Mouse (Mus musculus) left cerebral cortex, postnatal 4 days (tissue): ENCODE measurements around the gene Tubb4a. TPM values are rescaled to one million over a fixed set of nuclear protein-coding genes. Genes with fewer than 3 reads are reported as not detected.

ENCODE experiments used
- DNase-seq: peaks from one replicate; pipeline ENCODE4 v3.0.0-alpha.2; 2022
- intact Hi-C: fragments of 180-260 bp; cut with DNase I; formaldehyde crosslinking; loops from one replicate; pipeline ENCODE4 v1.15.1; 2025
- total RNA-seq, 2 experiments: library from RNA; stranded (reverse); gene quantifications; 2 replicates each; pipeline ENCODE4 v1.2.3; 2021

The Tubb4a gene
- total RNA-seq, 2 experiments from 2014 or later, result 308 to 337 TPM

- intact Hi-C loops, result no loop called here
- no peak for DNase-seq
Measured at GRCm38 (mm10) chr17:57104496-57104895, 16.9 kb upstream of the Tubb4a start.

- intact Hi-C loops, result no loop called here
- no peak for DNase-seq
Measured at GRCm38 (mm10) chr17:57102276-57102675, 14.7 kb upstream of the Tubb4a start.

- peak; percentile 30 for DNase-seq
- intact Hi-C loops, result loop anchor here (5.0 to 10.0 kb wide), 2 partner anchors 68 to 235 kb away; no protein-coding TSS in a partner anchor
Measured at GRCm38 (mm10) chr17:57099629-57100325, 12.2 kb upstream of the Tubb4a start.

GRCm38 (mm10) chr17:57098321-57098720 is 10.7 kb upstream of the Tubb4a start:
- intact Hi-C loops, result loop anchor here (5.0 to 10.0 kb wide), 2 partner anchors 69 to 236 kb away; no protein-coding TSS in a partner anchor
- DNase-seq, result no peak

- DNase-seq, result peak; percentile 87
- intact Hi-C loops, result loop anchor here (5.0 to 10.0 kb wide), 2 partner anchors 71 to 238 kb away; no protein-coding TSS in a partner anchor
Measured at GRCm38 (mm10) chr17:57096623-57096920, 9.0 kb upstream of the Tubb4a start.

GRCm38 (mm10) chr17:57095855-57096622 is 8.5 kb upstream of the Tubb4a start:
- DNase-seq, result no peak
- intact Hi-C loops, result loop anchor here (5.0 to 10.0 kb wide), 2 partner anchors 71 to 239 kb away; no protein-coding TSS in a partner anchor

- DNase-seq, result no peak
- intact Hi-C loops, result loop anchor here (10.0 kb wide), 1 partner anchor 241 kb away; no protein-coding TSS in a partner anchor
Measured at GRCm38 (mm10) chr17:57094222-57094621, 6.6 kb upstream of the Tubb4a start.

GRCm38 (mm10) chr17:57085970-57086757 is 1.4 kb downstream of the Tubb4a start:
- peak; percentile 72 for DNase-seq
- intact Hi-C loops, result no loop called here

- DNase-seq, result no peak
- intact Hi-C loops, result no loop called here
Measured at GRCm38 (mm10) chr17:57082481-57082880, 5.1 kb downstream of the Tubb4a start.

- intact Hi-C loops, result no loop called here
- DNase-seq, result no peak
Measured at GRCm38 (mm10) chr17:57081234-57081842, 6.2 kb downstream of the Tubb4a start.

- DNase-seq, result no peak
- intact Hi-C loops, result no loop called here
Measured at GRCm38 (mm10) chr17:57079919-57080318, 7.7 kb downstream of the Tubb4a start.

GRCm38 (mm10) chr17:57078336-57078735 is 9.2 kb downstream of the Tubb4a start, which contains the start of gene Dennd1c:
Gene Dennd1c, minus strand, starts transcription at chr17:57078514.
- DNase-seq, result no peak
- intact Hi-C loops, result no loop called here

- no peak for DNase-seq
- intact Hi-C loops, result no loop called here
Measured at GRCm38 (mm10) chr17:57076916-57077315, 10.7 kb downstream of the Tubb4a start.

- peak; percentile 14 for DNase-seq
- intact Hi-C loops, result no loop called here
Measured at GRCm38 (mm10) chr17:57070699-57071098, 16.9 kb downstream of the Tubb4a start.

- no peak for DNase-seq
- intact Hi-C loops, result no loop called here
Measured at GRCm38 (mm10) chr17:57070272-57070671, 17.3 kb downstream of the Tubb4a start.

GRCm38 (mm10) chr17:57066908-57067307 is 20.7 kb downstream of the Tubb4a start:
- no peak for DNase-seq
- intact Hi-C loops, result no loop called here

- intact Hi-C loops, result no loop called here
- no peak for DNase-seq
Measured at GRCm38 (mm10) chr17:57063031-57063430, 24.6 kb downstream of the Tubb4a start.

- DNase-seq, result no peak
Measured at GRCm38 (mm10) chr17:57062548-57062947, 25.0 kb downstream of the Tubb4a start.

GRCm38 (mm10) chr17:57062011-57062521 is 25.5 kb downstream of the Tubb4a start:
- peak; percentile 38 for DNase-seq
- intact Hi-C loops, result no loop called here

More at GRCm38 (mm10) chr17:57062548-57062947, 25.0 kb downstream of the Tubb4a start:
- intact Hi-C loops, result no loop called here

- no peak for DNase-seq
- intact Hi-C loops, result no loop called here
Measured at GRCm38 (mm10) chr17:57061069-57061468, 26.5 kb downstream of the Tubb4a start.
